Mouse (Mus musculus) layer of hippocampus, postnatal 36 days (tissue): Measurements from ENCODE around the gene Fam8a1. TPM values are rescaled to one million over a fixed set of nuclear protein-coding genes. Genes with fewer than 3 reads are reported as not detected.

Experiments
- DNase-seq, 2 experiments: peaks; one replicate each; pipeline ENCODE4 v3.0.0; 2022
- total RNA-seq, 2 experiments: library from RNA; stranded (reverse); gene quantifications; 2 replicates each; pipeline ENCODE4 v1.2.3; 2021

Gene Fam8a1
- 10 to 100 TPM; 75.8 to 80.9 TPM for total RNA-seq

DNA sequence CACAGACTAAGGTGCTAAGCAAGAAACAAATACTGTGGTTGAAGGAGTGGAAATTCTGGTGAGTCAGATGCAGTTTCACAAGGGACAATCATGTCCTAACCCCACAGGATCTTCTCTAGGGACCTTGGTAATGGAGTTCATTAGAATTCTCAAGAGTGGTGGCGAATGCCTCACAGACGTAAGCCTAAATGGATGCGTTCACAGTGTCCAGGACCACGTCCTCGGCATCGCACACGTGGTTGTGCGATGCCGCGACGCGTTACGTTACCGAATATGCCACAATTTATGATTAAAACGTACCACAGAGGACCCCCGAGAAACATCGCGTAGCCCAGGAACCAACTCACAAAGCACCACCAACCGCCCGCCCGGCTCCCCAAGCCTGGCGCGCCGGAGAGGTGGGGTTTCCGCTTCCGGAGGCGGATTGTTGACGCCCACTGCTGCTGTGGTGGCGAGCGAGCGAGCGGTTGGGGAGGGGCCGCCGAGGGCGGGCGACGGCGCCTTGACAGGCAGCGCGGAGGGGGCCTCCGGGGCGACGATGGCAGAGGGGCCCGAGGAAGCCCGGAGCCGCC, at the start of gene Fam8a1:
Fam8a1 (plus strand) TSS at position 475 of the 572 bp plus-strand sequence.
- DNase-seq = peak; percentile 89 to 92

GRCm38 (mm10) chr13:46619633-46620032, 49.7 kb upstream of the Fam8a1 start:
- peak in 1 of 2 experiments; percentile 20 for DNase-seq

GRCm38 (mm10) chr13:46620964-46621757, 48.2 kb upstream of the Fam8a1 start:
- no peak for DNase-seq

DNA sequence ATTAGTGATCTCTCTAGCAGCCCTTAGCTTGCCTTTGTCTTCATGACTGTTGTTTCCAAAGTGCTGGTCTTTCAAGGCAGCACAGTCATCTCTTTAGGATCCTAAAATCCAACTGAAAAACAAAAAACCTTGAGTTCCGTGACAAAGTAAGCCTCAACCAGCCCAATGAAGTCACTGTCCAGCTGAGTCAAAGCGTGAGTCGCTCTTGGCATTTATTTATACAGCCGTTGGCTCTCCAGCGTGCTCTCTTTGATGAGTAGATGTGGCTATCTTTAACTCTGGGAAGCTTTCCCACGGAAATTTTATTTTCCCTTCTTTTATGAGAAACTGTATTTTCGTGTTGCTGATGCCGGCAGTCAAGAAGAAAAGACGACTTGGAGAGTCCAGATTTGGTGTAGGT, 42.7 kb upstream of the Fam8a1 start:
- DNase-seq = no peak

DNA sequence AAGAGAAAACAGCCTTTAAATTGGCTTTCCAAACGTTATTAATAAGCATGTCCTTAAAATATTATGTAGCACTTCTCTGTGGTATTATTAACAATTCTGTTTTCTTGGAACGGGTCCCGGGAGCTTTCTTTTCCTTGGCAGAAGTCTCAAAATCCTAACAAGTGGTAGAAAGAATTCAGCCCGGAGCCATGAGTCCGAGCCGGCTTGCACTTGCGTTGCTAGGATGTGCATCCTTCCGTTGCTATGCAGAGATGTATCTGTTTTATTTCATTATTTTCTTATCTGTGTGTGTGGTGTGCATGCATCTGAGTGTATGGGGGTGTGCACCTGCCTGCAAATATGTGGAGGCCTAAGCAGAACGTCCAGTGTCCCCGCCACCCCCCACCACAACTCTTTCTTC, 41.5 kb upstream of the Fam8a1 start:
- DNase-seq = peak; percentile 16 to 29

DNA sequence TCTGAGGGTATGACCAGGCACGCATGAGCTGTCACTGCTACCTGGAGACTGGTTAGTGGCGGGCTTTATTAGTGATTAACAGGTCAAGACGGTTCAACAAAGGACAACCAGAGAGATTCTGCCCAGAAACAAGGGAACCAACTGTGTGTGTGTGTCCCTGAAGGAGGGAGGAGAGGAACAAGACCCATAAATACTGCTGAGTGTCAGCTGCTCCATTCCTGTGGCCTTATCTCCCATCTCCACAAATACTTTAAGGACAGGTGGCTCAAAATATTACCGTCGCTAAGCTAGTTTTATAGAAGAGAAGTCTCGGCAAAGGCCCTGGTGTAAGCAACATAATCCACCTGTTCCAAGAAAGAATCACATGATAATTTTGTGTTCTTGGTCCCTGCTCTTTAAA, 39.9 kb upstream of the Fam8a1 start:
- no peak for DNase-seq

- DNase-seq = no peak
These were observed 36.5 kb upstream of the Fam8a1 start for GRCm38 (mm10) chr13:46632796-46633195.

- DNase-seq = peak; percentile 58 to 59
These were observed 35.8 kb upstream of the Fam8a1 start for GRCm38 (mm10) chr13:46633320-46634132.

- DNase-seq = no peak
These were observed 35.2 kb upstream of the Fam8a1 start for GRCm38 (mm10) chr13:46634133-46634488.

DNA sequence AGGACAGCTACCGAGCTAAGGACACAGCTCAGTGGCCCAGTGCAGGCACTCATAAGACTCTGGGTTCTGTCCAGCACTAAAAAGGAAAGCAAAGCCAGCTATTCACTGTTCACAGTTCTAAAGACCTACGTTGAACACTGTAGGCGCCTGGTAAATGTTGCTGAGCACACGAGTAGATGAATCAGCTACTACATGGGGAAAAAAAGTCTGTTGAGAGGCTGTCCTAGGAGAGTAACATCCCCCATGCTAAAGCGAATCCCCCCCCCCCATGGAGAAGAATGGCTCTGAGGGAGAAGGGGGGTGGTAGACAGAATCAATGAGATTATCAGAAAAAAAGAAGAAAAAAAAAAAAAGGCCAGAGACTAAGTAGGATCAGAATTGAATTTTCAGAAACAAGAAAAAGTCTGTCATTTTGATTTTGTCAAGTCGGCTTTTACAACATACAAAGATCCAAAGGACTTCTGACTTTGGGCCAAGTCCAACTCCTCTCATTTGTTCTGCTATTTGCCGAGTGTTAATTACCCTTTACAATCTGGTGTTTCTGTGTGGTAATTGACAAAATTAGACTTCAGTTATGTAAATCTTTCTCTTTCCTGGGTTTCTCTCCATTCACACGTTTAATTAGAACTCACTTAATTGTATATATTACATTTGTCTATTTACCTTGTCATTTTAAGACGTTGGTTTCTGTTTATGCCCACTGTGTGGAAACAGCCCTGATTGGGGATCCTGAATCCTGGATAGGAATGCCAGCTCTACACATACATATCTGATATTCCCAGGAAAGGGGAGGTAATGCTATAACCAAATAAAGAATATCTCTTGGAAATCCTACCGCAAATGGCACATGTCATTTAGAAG, 28.5 kb upstream of the Fam8a1 start:
- no peak for DNase-seq

DNA sequence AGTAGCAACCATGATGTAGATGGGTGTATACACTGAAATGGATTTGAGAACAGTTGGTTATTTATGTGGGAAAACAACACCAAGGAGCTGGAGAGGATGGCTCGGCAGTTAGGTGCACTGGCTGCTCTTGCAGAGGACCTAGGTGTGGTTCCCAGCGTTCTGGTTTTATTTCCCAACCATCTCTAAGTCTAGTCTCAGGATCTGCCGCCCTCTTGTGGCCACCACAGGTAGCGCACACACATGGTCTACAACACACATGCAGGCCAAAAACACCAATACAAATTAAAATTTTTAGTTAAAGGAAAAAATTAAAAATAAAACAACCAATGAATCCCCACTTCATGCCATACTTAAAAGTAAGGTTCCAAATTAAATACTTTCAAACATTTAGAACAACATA, 27.0 kb upstream of the Fam8a1 start:
- DNase-seq = no peak

DNA sequence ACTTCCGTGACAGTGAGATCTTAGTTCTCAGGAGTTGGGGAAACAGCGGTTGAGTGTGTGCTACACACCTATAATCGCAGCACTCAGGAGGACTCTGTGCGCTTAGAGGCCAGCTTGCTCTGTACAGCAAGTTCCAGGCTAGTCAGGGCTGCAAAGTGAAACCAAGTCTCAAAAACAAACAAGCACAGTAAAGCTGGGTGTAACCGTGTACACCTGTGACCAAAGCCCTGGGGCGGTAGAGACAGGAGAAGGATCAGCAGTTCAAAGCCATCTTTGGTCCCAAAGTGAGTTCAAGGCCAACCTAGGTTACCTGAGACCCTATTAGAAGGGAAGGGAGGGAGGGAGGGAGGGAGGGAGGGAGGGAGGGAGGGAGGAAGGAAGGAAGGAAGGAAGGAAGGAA, 25.1 kb upstream of the Fam8a1 start:
- no peak for DNase-seq

DNA sequence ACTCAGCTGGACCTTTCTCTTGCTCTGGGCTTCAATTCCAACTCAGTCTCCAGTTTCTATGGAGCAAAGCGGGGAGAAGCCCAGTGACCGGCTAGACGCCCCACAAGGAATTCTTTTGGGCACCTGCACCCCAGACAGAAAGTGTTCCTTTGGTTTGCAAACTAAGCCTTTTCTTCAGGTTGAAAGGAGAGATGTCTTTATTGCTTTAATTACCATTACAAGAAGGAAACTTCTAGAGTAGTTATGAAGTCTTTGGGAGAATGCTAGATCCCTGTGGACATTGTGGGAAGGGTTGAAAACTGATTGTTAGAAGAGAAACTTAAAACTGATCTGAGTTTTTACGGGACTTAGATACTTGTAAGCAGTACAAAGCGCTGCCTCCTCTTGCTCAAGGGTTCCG, 23.8 kb upstream of the Fam8a1 start:
- DNase-seq = no peak

DNA sequence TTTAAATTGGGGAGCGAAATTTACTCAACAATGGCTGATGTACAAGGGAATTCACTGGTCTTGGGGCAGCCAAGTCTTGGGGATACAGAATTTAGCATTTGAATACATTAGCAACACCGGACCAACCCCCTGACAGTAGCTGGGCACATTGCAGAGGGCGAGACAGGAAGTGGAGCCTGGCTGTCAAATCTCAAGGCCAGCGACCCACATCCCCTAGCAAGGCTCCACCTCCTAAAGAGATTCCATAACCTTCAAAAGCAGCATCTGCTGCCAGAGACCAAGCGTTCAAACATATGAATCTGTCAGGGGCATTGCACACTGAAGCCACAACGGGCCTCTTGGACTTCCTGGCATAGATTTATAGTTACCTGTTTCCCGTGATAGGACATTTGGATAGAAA, 17.5 kb upstream of the Fam8a1 start:
- no peak for DNase-seq

GRCm38 (mm10) chr13:46652671-46653070, 16.7 kb upstream of the Fam8a1 start:
- no peak for DNase-seq

GRCm38 (mm10) chr13:46653671-46654070, 15.7 kb upstream of the Fam8a1 start:
- no peak for DNase-seq

DNA sequence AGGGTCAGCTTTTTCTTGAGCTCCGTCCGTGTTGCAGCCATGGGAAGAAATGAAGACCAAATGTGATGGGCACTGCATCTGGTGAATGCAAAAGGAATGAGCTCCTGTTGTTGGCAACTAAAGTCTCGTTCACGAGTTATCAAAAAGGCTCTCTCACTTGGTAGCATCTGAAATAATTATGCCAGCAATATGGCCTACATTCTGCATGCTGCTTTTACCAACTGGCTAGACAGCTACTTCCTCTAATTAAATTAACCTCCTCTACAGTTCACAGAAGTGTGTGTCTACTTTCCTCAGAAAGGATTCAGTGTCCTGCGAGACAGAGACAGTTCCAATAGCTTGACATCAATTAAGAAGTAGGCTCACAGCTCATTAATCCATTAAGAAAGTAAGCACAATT, 14.8 kb upstream of the Fam8a1 start:
- no peak for DNase-seq

- DNase-seq = no peak
These were observed 10.1 kb upstream of the Fam8a1 start for GRCm38 (mm10) chr13:46659211-46659610.

DNA sequence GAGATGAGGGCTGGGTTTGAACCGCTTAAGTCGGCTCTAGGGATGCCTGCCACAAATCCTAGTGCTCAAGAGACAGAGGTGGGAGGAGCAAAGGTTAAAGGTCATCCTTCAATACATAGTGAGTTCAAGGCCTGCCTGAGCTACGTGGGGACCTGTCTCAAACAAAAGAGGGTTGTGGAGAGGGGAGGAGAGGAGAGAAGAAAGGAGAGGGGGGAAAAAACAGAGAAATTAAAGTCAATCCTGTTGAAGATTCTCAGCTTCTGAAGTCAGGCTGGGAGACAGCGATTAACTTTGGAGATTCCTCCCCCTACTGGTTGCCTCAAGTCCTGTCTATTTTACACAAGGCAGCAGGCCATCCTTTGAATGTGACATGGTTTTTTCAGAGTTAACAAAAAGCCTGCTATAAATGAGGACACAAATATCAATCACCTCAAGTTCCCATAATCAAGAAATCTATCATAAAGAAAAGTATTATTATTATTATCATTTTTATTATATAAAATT, 5.8 kb upstream of the Fam8a1 start:
- no peak for DNase-seq

DNA sequence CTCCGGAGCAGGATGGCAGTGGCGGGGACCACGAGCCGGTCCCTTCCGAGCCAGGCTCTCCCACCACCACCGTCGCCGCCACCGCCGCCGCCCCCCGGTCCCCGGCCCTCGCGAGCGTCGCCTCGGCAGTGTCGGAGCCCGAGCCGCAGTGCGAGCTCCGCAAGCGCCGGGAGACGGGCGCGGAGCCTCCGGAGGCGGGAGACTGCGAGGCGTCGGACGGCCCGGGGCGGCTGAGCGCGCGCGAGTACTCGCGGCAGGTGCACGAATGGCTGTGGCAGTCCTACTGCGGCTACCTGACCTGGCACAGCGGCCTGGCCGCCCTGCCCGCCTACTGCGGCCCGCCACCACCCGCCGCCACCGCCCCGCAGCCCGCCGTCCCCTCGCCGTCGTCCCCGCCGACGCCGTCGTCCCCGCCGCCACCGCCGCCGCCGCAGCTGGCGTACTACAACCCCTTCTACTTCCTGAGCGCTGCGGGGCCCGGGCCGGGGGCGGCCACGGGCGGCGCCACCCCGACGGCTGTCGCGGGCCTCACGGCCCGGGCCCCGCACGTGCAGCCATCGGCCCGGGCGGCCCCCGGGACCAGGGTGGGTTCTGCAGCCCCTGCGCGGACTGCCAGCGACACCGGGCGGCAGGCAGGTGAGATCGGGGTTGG, 424 bp downstream of the Fam8a1 start:
- DNase-seq = no peak

DNA sequence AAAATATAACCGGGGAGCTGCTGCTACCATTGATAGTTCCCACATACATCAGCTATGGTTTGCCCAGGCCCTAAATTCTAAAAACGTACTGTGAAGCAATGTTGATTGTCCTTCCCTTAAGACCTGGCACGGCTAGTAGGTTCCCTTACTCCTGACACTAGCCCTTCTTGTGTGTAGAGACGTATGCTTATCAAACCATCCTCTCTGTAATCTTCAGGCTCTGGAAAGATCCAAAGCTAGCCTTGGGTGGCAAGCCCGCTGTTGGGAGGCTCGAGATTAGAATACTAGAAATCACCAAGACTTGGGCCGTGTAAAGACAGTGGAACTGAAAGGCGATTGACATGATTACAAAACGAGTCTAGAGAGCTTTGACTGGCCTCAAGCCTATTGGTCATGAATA, 1.2 kb downstream of the Fam8a1 start:
- no peak for DNase-seq

- DNase-seq = no peak
These were observed 5.3 kb downstream of the Fam8a1 start for GRCm38 (mm10) chr13:46674601-46675000.
